In genomic region chr2:152415287-152415686, GRCm38 (mm10) we compare ENCODE assay signal across 8 mouse cellular contexts. TPM values are rescaled to one million over a fixed set of nuclear protein-coding genes. Genes with fewer than 3 reads are reported as not detected.
A peak's percentile ranks its signal among the peaks of the same experiment; 100 is the strongest.
DNase-seq lines count a peak whose midpoint lies in the region; ATAC-seq lines count a peak whose summit lies in the region.

TSS of gene 6820408C15Rik (plus strand) at chr2:152415587.

- no peaks in the 10 kb centered on the region for H3K27me3 ChIP-seq in kidney, embryonic 15.5 days
- H3K27me3 ChIP-seq in embryonic facial prominence, embryonic 10.5 days (replicated peaks; ENCODE audit: low read depth, poor library complexity, severe bottlenecking): no peaks in the 10 kb centered on the region
- H3K27me3 ChIP-seq in hindbrain, embryonic 14.5 days (ENCODE audit: control insufficient read depth, insufficient read depth, low read length): no peaks in the 10 kb centered on the region
- H3K27me3 ChIP-seq in midbrain, embryonic 14.5 days (ENCODE audit: control insufficient read depth, insufficient read depth, low read length): no peaks in the 10 kb centered on the region

- peak within 1 kb of the TSS; percentile 98 for H3K9ac ChIP-seq in kidney, embryonic 15.5 days
- H3K9ac ChIP-seq in hindbrain, embryonic 14.5 days: peak within 1 kb of the TSS; percentile 86
- H3K9ac ChIP-seq in midbrain, embryonic 14.5 days (replicated peaks; ENCODE audit: low read length): peak within 1 kb of the TSS; percentile 98

- ATAC-seq in kidney, embryonic 15.5 days (replicated peaks; ENCODE audit: low FRiP score): peak; percentile 0; the same call in 1 of the 2 replicates
- ATAC-seq in hindbrain, embryonic 14.5 days (ENCODE audit: low FRiP score): no peak
- no peak for ATAC-seq in midbrain, embryonic 14.5 days (ENCODE audit: low FRiP score, low TSS enrichment)

- peaks cover 7% of the 10 kb centered on the region; the same call in 1 of the 2 replicates for H3K9me3 ChIP-seq in kidney, embryonic 15.5 days (replicated peaks)
- peaks cover 5% of the 10 kb centered on the region; the same call in 1 of the 2 replicates for H3K9me3 ChIP-seq in embryonic facial prominence, embryonic 10.5 days
- H3K9me3 ChIP-seq in hindbrain, embryonic 14.5 days (ENCODE audit: control insufficient read depth, low read length): peaks cover 4% of the 10 kb centered on the region; the same call in 1 of the 2 replicates
- H3K9me3 ChIP-seq in midbrain, embryonic 14.5 days (ENCODE audit: control insufficient read depth, low read length): 0 out of 2 replicates have a peak, but pooled peaks cover 5% of the 10 kb centered on the region

- H3K4me1 ChIP-seq in kidney, embryonic 15.5 days: peaks cover 31% of the 10 kb centered on the region
- peaks cover 38% of the 10 kb centered on the region for H3K4me1 ChIP-seq in embryonic facial prominence, embryonic 10.5 days
- H3K4me1 ChIP-seq in hindbrain, embryonic 14.5 days (replicated peaks; ENCODE audit: control insufficient read depth, insufficient read depth, low read length): peaks cover 31% of the 10 kb centered on the region
- peaks cover 32% of the 10 kb centered on the region for H3K4me1 ChIP-seq in midbrain, embryonic 14.5 days (ENCODE audit: control insufficient read depth, insufficient read depth, low read length)

- peak within 1 kb of the TSS; percentile 98 for H3K27ac ChIP-seq in kidney, embryonic 15.5 days
- H3K27ac ChIP-seq in embryonic facial prominence, embryonic 10.5 days (replicated peaks): peak within 1 kb of the TSS; percentile 100
- peak within 1 kb of the TSS; percentile 92 for H3K27ac ChIP-seq in hindbrain, embryonic 14.5 days
- peak within 1 kb of the TSS; percentile 96 for H3K27ac ChIP-seq in midbrain, embryonic 14.5 days (replicated peaks; ENCODE audit: low read depth, low read length)

- 0 out of 2 replicates have a peak, but pooled peaks cover 4% of the 10 kb centered on the region for H3K36me3 ChIP-seq in kidney, embryonic 15.5 days
- peaks cover 10% of the 10 kb centered on the region; the same call in 1 of the 2 replicates for H3K36me3 ChIP-seq in embryonic facial prominence, embryonic 10.5 days (replicated peaks)
- H3K36me3 ChIP-seq in hindbrain, embryonic 14.5 days (replicated peaks; ENCODE audit: control insufficient read depth, insufficient read depth): no peaks in the 10 kb centered on the region
- no peaks in the 10 kb centered on the region for H3K36me3 ChIP-seq in midbrain, embryonic 14.5 days (ENCODE audit: control insufficient read depth, insufficient read depth, low read length)

- 22% methylated on average over 4 of the region's 4 CpGs for WGBS in kidney, embryonic 15.5 days
- WGBS in embryonic facial prominence, embryonic 10.5 days: 26% methylated on average over 4 of the region's 4 CpGs
- 35% methylated on average over 4 of the region's 4 CpGs for WGBS in hindbrain, embryonic 14.5 days
- WGBS in midbrain, embryonic 14.5 days: 29% methylated on average over 4 of the region's 4 CpGs

- DNase-seq in kidney, postnatal 4 days: no peak
- DNase-seq in embryonic facial prominence, embryonic 10.5 days (ENCODE audit: low spot score): no peak
- DNase-seq in hindbrain, embryonic 14.5 days (ENCODE audit: low spot score): no peak
- no peak for DNase-seq in midbrain, embryonic 14.5 days
- DNase-seq in right cerebral cortex, postnatal 10 days (ENCODE audit: low spot score in 2 of 2): no peak
- no peak for DNase-seq in spleen, adult 12 weeks (ENCODE audit: low spot score)
- no peak for DNase-seq in adrenal gland, adult 8-10 months

- H3K4me3 ChIP-seq in kidney, embryonic 15.5 days (replicated peaks): peak within 1 kb of the TSS; percentile 88
- peak within 1 kb of the TSS; percentile 70 for H3K4me3 ChIP-seq in embryonic facial prominence, embryonic 10.5 days
- H3K4me3 ChIP-seq in hindbrain, embryonic 14.5 days (replicated peaks; ENCODE audit: low read length): peak within 1 kb of the TSS; percentile 90
- H3K4me3 ChIP-seq in midbrain, embryonic 14.5 days (replicated peaks; ENCODE audit: low read depth, low read length): peak within 1 kb of the TSS; percentile 88

- peak within 1 kb of the TSS; percentile 70 for H3K4me2 ChIP-seq in kidney, embryonic 15.5 days
- peak within 1 kb of the TSS; percentile 98 for H3K4me2 ChIP-seq in hindbrain, embryonic 14.5 days (replicated peaks)
- peak within 1 kb of the TSS; percentile 79 for H3K4me2 ChIP-seq in midbrain, embryonic 14.5 days (ENCODE audit: low read length)

RNA-seq across cellular contexts. Expression of gene 6820408C15Rik, which starts in this region (rescaled TPM):
- polyA plus RNA-seq in kidney, embryonic 15.5 days (2015; fragmentation: Nextera tagmentation; extraction: Ambion mirVana): 0.56 and 0.77 TPM in 2 replicates
- polyA plus RNA-seq in embryonic facial prominence, embryonic 10.5 days (2016; fragmentation: Nextera tagmentation; extraction: Ambion mirVana): 0.43 and 0.71 TPM in 2 replicates
- 2.5 and 3.8 TPM in 2 replicates for polyA plus RNA-seq in hindbrain, embryonic 14.5 days (2014; fragmentation: Nextera tagmentation; extraction: Ambion mirVana)
- polyA plus RNA-seq in midbrain, embryonic 14.5 days (2014; fragmentation: Nextera tagmentation; extraction: Ambion mirVana): 1.0 and 1.1 TPM in 2 replicates
- under 1 TPM; 0.32 to 0.51 (median 0.42) TPM for total RNA-seq in adrenal gland, adult 8-10 months (2022)

Comparison
In these comparisons a context has a peak if more than half of its experiments do, and no peak if none do; other contexts are left out.
1. Peak in ATAC-seq, H3K4me3 ChIP-seq, H3K27ac ChIP-seq, H3K9ac ChIP-seq and H3K4me2 ChIP-seq in kidney, embryonic 15.5 days; RNA of the gene not detected or under 1 TPM.